Mouse (Mus musculus) ES-Bruce4 (cell line): ENCODE measurements around the gene Ccna1.

Experiments used
- EP300 ChIP-seq: IDR thresholded peaks from 2 replicates; pipeline ENCODE4 v1.6.1; 2011; ENCODE audit warnings: low read depth, low read length; ENCODE audit not compliant: insufficient read depth
- POLR2A ChIP-seq: IDR thresholded peaks from one replicate; pipeline ENCODE4 v1.8.1; 2011; ENCODE audit warnings: low read length; ENCODE audit not compliant: insufficient read depth

DNA sequence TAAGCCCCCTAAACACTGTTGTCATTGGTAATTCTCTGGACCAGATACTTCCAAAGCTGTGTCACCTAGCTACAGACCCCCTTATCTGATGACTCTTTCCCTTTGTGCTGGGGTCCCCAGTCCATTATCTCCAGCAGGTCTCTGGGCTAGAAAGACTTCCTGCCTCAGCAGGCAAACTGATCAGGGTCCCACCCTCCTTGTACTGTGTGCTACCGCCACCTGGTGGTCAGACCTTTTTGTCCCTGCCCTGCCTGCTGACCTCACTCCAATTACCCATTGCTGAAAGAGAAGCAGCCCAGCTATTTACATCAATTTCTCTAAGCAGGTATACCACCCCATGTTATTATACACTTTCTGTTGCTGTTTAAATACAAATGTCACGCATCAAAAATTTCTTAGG, 9.1 kb upstream of the Ccna1 start:
- TF ChIP-seq POLR2A: no peak
- TF ChIP-seq EP300: no peak
